Mouse (Mus musculus) heart, postnatal 0 days (tissue): ENCODE data around the gene Daam1.

Experiments used
- CTCF ChIP-seq: IDR thresholded peaks from 2 replicates; pipeline ENCODE4 v1.5.1; 2016; ENCODE audit warnings: antibody characterized with exemption, control low read depth, low read depth
- EP300 ChIP-seq: IDR thresholded peaks from 2 replicates; pipeline ENCODE4 v1.6.1; 2016; ENCODE audit warnings: antibody characterized with exemption, low read depth

GRCm38 (mm10) chr12:71850135-71850534 is 19.3 kb downstream of the Daam1 start:
- no peak for TF ChIP-seq CTCF
- TF ChIP-seq EP300 = no peak
